Mouse (Mus musculus): Measurements from ENCODE around the gene Igfbp4.

- no peak for TF ChIP-seq ZC3H11A (IDR thresholded peaks at IDR 0.05; ENCODE audit: borderline replicate concordance, low read depth, low read length)
- TF ChIP-seq CHD2 (IDR thresholded peaks at IDR 0.05; ENCODE audit: low read depth, low read length): no peak
- TF ChIP-seq ZNF384 (IDR thresholded peaks at IDR 0.05; ENCODE audit: low read depth, low read length): no peak
- TF ChIP-seq MAFK (IDR thresholded peaks at IDR 0.05; ENCODE audit: insufficient read depth, low read depth, low read length): no peak
Observed at GRCm38 (mm10) chr11:99095759-99096158, 54.7 kb downstream of the Igfbp4 start.
